In the genomic region with DNA sequence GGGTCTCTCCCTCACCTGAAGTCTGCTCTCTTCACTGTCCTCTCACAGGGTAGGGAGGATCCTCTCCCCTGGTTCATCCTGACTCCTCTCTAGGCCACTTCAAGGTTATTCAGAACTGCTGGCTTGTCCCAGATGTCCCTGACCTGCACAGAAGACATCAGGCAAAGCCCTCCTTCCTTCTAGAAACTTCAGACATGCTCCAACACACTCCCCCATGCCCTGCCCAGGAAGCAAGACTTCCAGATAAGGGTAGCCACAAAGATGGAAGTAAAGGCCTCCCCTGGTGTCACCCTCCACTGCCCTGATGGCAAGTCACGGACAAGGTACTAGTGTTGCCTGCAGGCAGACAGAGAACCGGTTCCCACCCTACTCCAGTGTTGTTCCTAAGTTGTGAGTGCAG, we compare ENCODE assay signal across 36 mouse cellular contexts. TPM values are rescaled to one million over a fixed set of nuclear protein-coding genes. Genes with fewer than 3 reads are reported as not detected.
DNase-seq lines count a peak whose midpoint lies in the region; ATAC-seq and TF ChIP-seq lines count a peak whose summit lies in the region.
"Had no signal": no experiment of that assay in that cellular context is flagged by ENCODE, and none has a peak within 500 bp of the region (broad histone marks: within the 10 kb centered on the region; RNA-seq: fewer than 3 reads in every experiment).

No protein-coding gene starts in this region.

- 68% methylated on average over 2 of the region's 2 CpGs for WGBS in heart, embryonic 10.5 days
- WGBS in heart, embryonic 16.5 days, result 66% methylated on average over 2 of the region's 2 CpGs
- WGBS in lung, embryonic 14.5 days, result 71% methylated on average over 2 of the region's 2 CpGs
- WGBS in lung, adult 2 months, result 74% methylated on average over 2 of the region's 2 CpGs

- no peak for DNase-seq in heart, embryonic 10.5 days (ENCODE audit: low spot score)
- no peak for DNase-seq in heart, adult 8-10 months (ENCODE audit: low spot score)
- DNase-seq in heart, postnatal 14 days, result no peak
- no peak for DNase-seq in lung, embryonic 14.5 days
- DNase-seq in lung, adult 2 months, result no peak
- DNase-seq in testis, postnatal 10 days (ENCODE audit: low spot score), result no peak
- DNase-seq: adrenal gland, postnatal 10 days; cerebellum, adult 9-11 months; forebrain, postnatal 0 days; gastrocnemius, postnatal 10 days; heart, postnatal 10 days; kidney, adult 9 months; layer of hippocampus, adult 9-11 months; liver; right cerebral cortex, postnatal 4 days; thymus, adult 2 months; thymus, postnatal 36 days had no signal

- intact Hi-C loops in heart, postnatal 14 days (cut with DNase I), result no loop called here

- no peak overlapping the region for H3K4me2 ChIP-seq in heart, embryonic 16.5 days (ENCODE audit: low read depth, low read length)
- no peak overlapping the region for H3K4me2 ChIP-seq in lung, embryonic 14.5 days
- H3K4me2 ChIP-seq: embryonic facial prominence, embryonic 15.5 days; forebrain, embryonic 12.5 days; hindbrain, embryonic 12.5 days; midbrain, embryonic 12.5 days; neural tube, embryonic 13.5 days had no signal

- H3K9me3 ChIP-seq in heart, embryonic 10.5 days, result no peaks in the 10 kb centered on the region
- no peaks in the 10 kb centered on the region for H3K9me3 ChIP-seq in heart, embryonic 16.5 days (replicated peaks; ENCODE audit: control insufficient read depth, low read length)
- H3K9me3 ChIP-seq in lung, embryonic 14.5 days (ENCODE audit: low read depth, low read length), result no peaks in the 10 kb centered on the region
- H3K9me3 ChIP-seq: embryonic facial prominence, embryonic 10.5 days; embryonic facial prominence, embryonic 15.5 days; forebrain, embryonic 12.5 days; G1E; hindbrain, embryonic 12.5 days; midbrain, embryonic 12.5 days; neural tube, embryonic 13.5 days had no signal

- H3K36me3 ChIP-seq in heart, embryonic 10.5 days, result peaks cover 88% of the 10 kb centered on the region
- H3K36me3 ChIP-seq in heart, embryonic 16.5 days (ENCODE audit: control insufficient read depth, insufficient read depth), result peaks cover 27% of the 10 kb centered on the region
- peaks cover 91% of the 10 kb centered on the region for H3K36me3 ChIP-seq in lung, embryonic 14.5 days (ENCODE audit: insufficient read depth)
- H3K36me3 ChIP-seq: embryonic facial prominence, embryonic 15.5 days; forebrain, embryonic 12.5 days; G1E; hindbrain, embryonic 12.5 days; midbrain, embryonic 12.5 days; neural tube, embryonic 13.5 days had no signal

- H3K27me3 ChIP-seq in heart, embryonic 10.5 days (ENCODE audit: insufficient read depth, poor library complexity, severe bottlenecking), result no peaks in the 10 kb centered on the region
- no peaks in the 10 kb centered on the region for H3K27me3 ChIP-seq in heart, embryonic 16.5 days (ENCODE audit: control insufficient read depth, insufficient read depth, low read length)
- H3K27me3 ChIP-seq in lung, embryonic 14.5 days (ENCODE audit: insufficient read depth, low read length), result no peaks in the 10 kb centered on the region
- H3K27me3 ChIP-seq: embryonic facial prominence, embryonic 15.5 days; forebrain, embryonic 12.5 days; hindbrain, embryonic 12.5 days; midbrain, embryonic 12.5 days; neural tube, embryonic 13.5 days; Patski had no signal

- H3K4me1 ChIP-seq in heart, embryonic 10.5 days, result peaks cover 54% of the 10 kb centered on the region
- peaks cover 49% of the 10 kb centered on the region for H3K4me1 ChIP-seq in heart, embryonic 16.5 days (ENCODE audit: control insufficient read depth, insufficient read depth, low read length)
- peaks cover 45% of the 10 kb centered on the region for H3K4me1 ChIP-seq in lung, embryonic 14.5 days (ENCODE audit: insufficient read depth)
- H3K4me1 ChIP-seq in lung, adult 2 months (ENCODE audit: control insufficient read depth, insufficient read depth, low read length), result peaks cover 4% of the 10 kb centered on the region; the same call in 1 of the 2 replicates
- H3K4me1 ChIP-seq: forebrain, embryonic 12.5 days; midbrain, embryonic 12.5 days had no signal

- no peak overlapping the region for H3K4me3 ChIP-seq in heart, embryonic 10.5 days
- no peak overlapping the region for H3K4me3 ChIP-seq in heart, embryonic 16.5 days (ENCODE audit: low read length)
- H3K4me3 ChIP-seq in lung, embryonic 14.5 days (ENCODE audit: low read depth, low read length), result no peak overlapping the region
- no peak overlapping the region for H3K4me3 ChIP-seq in lung, adult 2 months (replicated peaks; ENCODE audit: extremely low read depth, low read depth, low read length)
- H3K4me3 ChIP-seq: embryonic facial prominence, embryonic 10.5 days; embryonic facial prominence, embryonic 15.5 days; forebrain, embryonic 12.5 days; hindbrain, embryonic 12.5 days; midbrain, embryonic 12.5 days; neural tube, embryonic 13.5 days had no signal

- H3K27ac ChIP-seq in heart, embryonic 10.5 days, result peak overlapping the region; percentile 71
- H3K27ac ChIP-seq in heart, embryonic 16.5 days (ENCODE audit: low read length), result no peak overlapping the region; the same call in 1 of the 2 replicates
- H3K27ac ChIP-seq in lung, embryonic 14.5 days (ENCODE audit: low read depth), result peak overlapping the region; percentile 39; the same call in 1 of the 2 replicates
- H3K27ac ChIP-seq: embryonic facial prominence, embryonic 10.5 days; forebrain, embryonic 12.5 days; hindbrain, embryonic 12.5 days; hindbrain, postnatal 0 days; liver, embryonic 14.5 days; midbrain, embryonic 12.5 days; neural tube, embryonic 13.5 days; stomach, postnatal 0 days had no signal

- peak overlapping the region; percentile 10; the same call in 1 of the 2 replicates for H3K9ac ChIP-seq in heart, embryonic 16.5 days (ENCODE audit: low read length)
- H3K9ac ChIP-seq in lung, embryonic 14.5 days, result no peak overlapping the region
- H3K9ac ChIP-seq: embryonic facial prominence, embryonic 15.5 days; forebrain, embryonic 12.5 days; forebrain, postnatal 0 days; hindbrain, embryonic 12.5 days; liver, embryonic 14.5 days; midbrain, embryonic 12.5 days; neural tube, embryonic 13.5 days had no signal

- no peak for TF ChIP-seq POLR2A in lung, adult 2 months (IDR thresholded peaks at IDR 0.05; ENCODE audit: borderline replicate concordance, extremely low read depth, low read depth, low read length)

- no peak for TF ChIP-seq CTCF in lung, embryonic 14.5 days (IDR thresholded peaks at IDR 0.05; ENCODE audit: low read depth)
- TF ChIP-seq CTCF in lung, adult 2 months (IDR thresholded peaks at IDR 0.05; ENCODE audit: insufficient read depth, low read length), result no peak

- ATAC-seq in heart, embryonic 16.5 days (replicated peaks; ENCODE audit: extremely low read depth, insufficient read depth, low FRiP score), result no peak
- ATAC-seq in lung, embryonic 14.5 days (ENCODE audit: insufficient read depth), result no peak
- ATAC-seq in common myeloid progenitor, adult 5-6 weeks (replicated peaks; ENCODE audit: low read depth, poor library complexity, severe bottlenecking), result peak; percentile 56
- ATAC-seq: forebrain, postnatal 0 days; hindbrain, postnatal 0 days; intestine, postnatal 0 days; Patski had no signal

RNA-seq across cellular contexts. Expression of gene Smtnl2, which starts 16.8 kb away (rescaled TPM):
- polyA plus RNA-seq in heart, embryonic 10.5 days (2016; fragmentation: Nextera tagmentation; extraction: Ambion mirVana), result 148 and 184 TPM in 2 replicates
- 10 to 100 TPM; 13.6 to 18.9 (median 16.5) TPM for total RNA-seq in heart, adult 8-10 months (2022)
- 115 and 121 TPM in 2 replicates for polyA plus RNA-seq in heart, embryonic 16.5 days (2015; fragmentation: Nextera tagmentation; extraction: Ambion mirVana)
- 10 to 100 TPM; 27.1 to 30.5 TPM for total RNA-seq in heart, postnatal 14 days (2021)
- 107 and 122 TPM in 2 replicates for polyA plus RNA-seq in lung, embryonic 14.5 days (2014; fragmentation: Nextera tagmentation; extraction: Ambion mirVana)
- 32.1 and 34.5 TPM in 2 replicates for polyA plus RNA-seq in lung, adult 2 months (2012; rRNA removed)
- total RNA-seq in common myeloid progenitor, adult 5-6 weeks (2017), result 0.23 TPM in 1 of 2 replicates, not detected in the other
- polyA plus RNA-seq: G1E had no signal

RNA-seq across cellular contexts. Expression of gene Tekt1, which starts 32.5 kb away (rescaled TPM):
- polyA plus RNA-seq in heart, embryonic 10.5 days (2016; fragmentation: Nextera tagmentation; extraction: Ambion mirVana), result 0.39 and 2.0 TPM in 2 replicates
- total RNA-seq in heart, adult 8-10 months (2022), result under 1 TPM in 1 of 4 experiments, not detected in 3; 0.28 TPM
- polyA plus RNA-seq in heart, embryonic 16.5 days (2015; fragmentation: Nextera tagmentation; extraction: Ambion mirVana), result 1.7 and 2.5 TPM in 2 replicates
- under 1 TPM in 1 of 2 experiments, not detected in 1; 0.26 TPM for total RNA-seq in heart, postnatal 14 days (2021)
- 6.1 and 6.5 TPM in 2 replicates for polyA plus RNA-seq in lung, embryonic 14.5 days (2014; fragmentation: Nextera tagmentation; extraction: Ambion mirVana)
- 4.8 and 8.3 TPM in 2 replicates for polyA plus RNA-seq in lung, adult 2 months (2012; rRNA removed)
- total RNA-seq in common myeloid progenitor, adult 5-6 weeks (2017), result 0.18 TPM in 1 of 2 replicates, not detected in the other
- total RNA-seq: G1E had no signal
- polyA plus RNA-seq: G1E; liver, embryonic 14.5 days; Patski; spleen, adult 2 months; stomach, postnatal 0 days had no signal

RNA-seq across cellular contexts. Expression of gene Ggt6, which starts 40.6 kb away (rescaled TPM):
- not detected in 2 replicates for polyA plus RNA-seq in heart, embryonic 10.5 days (2016; fragmentation: Nextera tagmentation; extraction: Ambion mirVana)
- under 1 TPM in 2 of 4 experiments, not detected in 2; 0.32 to 0.44 TPM for total RNA-seq in heart, adult 8-10 months (2022)
- 0.17 TPM in 1 of 2 replicates, not detected in the other for polyA plus RNA-seq in heart, embryonic 16.5 days (2015; fragmentation: Nextera tagmentation; extraction: Ambion mirVana)
- under 1 TPM in 1 of 2 experiments, not detected in 1; 0.39 TPM for total RNA-seq in heart, postnatal 14 days (2021)
- not detected in 2 replicates for polyA plus RNA-seq in lung, embryonic 14.5 days (2014; fragmentation: Nextera tagmentation; extraction: Ambion mirVana)
- 2.9 and 7.0 TPM in 2 replicates for polyA plus RNA-seq in lung, adult 2 months (2012; rRNA removed)
- total RNA-seq in common myeloid progenitor, adult 5-6 weeks (2017), result not detected in 2 replicates
- total RNA-seq: forebrain, postnatal 0 days; granulocyte monocyte progenitor cell, adult 5-6 weeks; heart, postnatal 10 days; hindbrain, postnatal 0 days; left cerebral cortex, postnatal 10 days had no signal
- polyA plus RNA-seq: forebrain, embryonic 12.5 days; forebrain, postnatal 0 days; G1E; hindbrain, postnatal 0 days; limb, embryonic 11.5 days; lung, embryonic 16.5 days; midbrain, embryonic 12.5 days; neural tube, embryonic 13.5 days had no signal

RNA-seq across cellular contexts. Expression of gene Mybbp1a, which starts 46.5 kb away (rescaled TPM):
- polyA plus RNA-seq in heart, embryonic 10.5 days (2016; fragmentation: Nextera tagmentation; extraction: Ambion mirVana), result 133 and 186 TPM in 2 replicates
- 10 to 100 TPM; 42.4 to 49.4 (median 45.9) TPM for total RNA-seq in heart, adult 8-10 months (2022)
- 70.2 and 81.8 TPM in 2 replicates for polyA plus RNA-seq in heart, embryonic 16.5 days (2015; fragmentation: Nextera tagmentation; extraction: Ambion mirVana)
- 10 to 100 TPM; 38.0 to 38.4 TPM for total RNA-seq in heart, postnatal 14 days (2021)
- 157 and 161 TPM in 2 replicates for polyA plus RNA-seq in lung, embryonic 14.5 days (2014; fragmentation: Nextera tagmentation; extraction: Ambion mirVana)
- 26.1 and 32.8 TPM in 2 replicates for polyA plus RNA-seq in lung, adult 2 months (2012; rRNA removed)
- total RNA-seq in common myeloid progenitor, adult 5-6 weeks (2017), result 138 and 260 TPM in 2 replicates
